Mouse (Mus musculus) cerebellum, adult 2 months (tissue): ENCODE data around the gene Olfr283.

Experiments
- CTCF ChIP-seq: fragments of 200-500 bp; IDR thresholded peaks from 2 replicates; pipeline ENCODE4 v1.5.1; 2011; ENCODE audit warnings: low read depth, mild to moderate bottlenecking, control low read depth, low read length, moderate library complexity, borderline replicate concordance; ENCODE audit not compliant: insufficient read depth
- POLR2A ChIP-seq: fragments of 200-500 bp; IDR thresholded peaks from 2 replicates; pipeline ENCODE4 v1.6.1; 2011; ENCODE audit warnings: low read length, control low read depth, borderline replicate concordance; ENCODE audit not compliant: insufficient read depth

- no peak for TF ChIP-seq CTCF
- TF ChIP-seq POLR2A = no peak
Observed at GRCm38 (mm10) chr15:98387621-98388020, 6.9 kb upstream of the Olfr283 start.
